Mouse (Mus musculus) thymus, adult 2 months (tissue): ENCODE data around the gene Apbb2. TPM values are rescaled to one million over a fixed set of nuclear protein-coding genes. Genes with fewer than 3 reads are reported as not detected.

Experiments
- DNase-seq: peaks from one replicate; pipeline ENCODE4 v3.0.0; 2021
- H3K27ac ChIP-seq: fragments of 200-500 bp; 2 replicates; pipeline ENCODE4 v1.5.1; 2012; ENCODE audit warnings: low read length, control low read depth; ENCODE audit not compliant: control insufficient read depth, insufficient read depth
- H3K27me3 ChIP-seq: fragments of 200-500 bp; 2 replicates; pipeline ENCODE4 v1.6.1; 2012; ENCODE audit warnings: mild to moderate bottlenecking, low read length, moderate library complexity, mixed read lengths; ENCODE audit not compliant: control insufficient read depth, insufficient read depth
- H3K36me3 ChIP-seq: fragments of 200-500 bp; 2 replicates; pipeline ENCODE4 v1.6.1; 2012; ENCODE audit warnings: mild to moderate bottlenecking, low read length, moderate library complexity; ENCODE audit not compliant: control insufficient read depth, insufficient read depth
- H3K4me1 ChIP-seq: fragments of 200-500 bp; replicated peaks from 2 replicates; pipeline ENCODE4 v1.6.1; 2012; ENCODE audit warnings: low read length; ENCODE audit not compliant: control insufficient read depth, insufficient read depth
- H3K4me3 ChIP-seq: fragments of 200-500 bp; 2 replicates; pipeline ENCODE4 v1.5.1; 2012; ENCODE audit warnings: mild to moderate bottlenecking, low read length, control low read depth, moderate library complexity; ENCODE audit not compliant: control insufficient read depth, insufficient read depth
- CTCF ChIP-seq: fragments of 200-500 bp; IDR thresholded peaks from 2 replicates; pipeline ENCODE4 v1.5.1; 2012; ENCODE audit warnings: mild to moderate bottlenecking, control low read depth, low read length, moderate library complexity, borderline replicate concordance; ENCODE audit not compliant: control insufficient read depth, poor library complexity, insufficient read depth; ENCODE audit errors: extremely low read depth
- POLR2A ChIP-seq: fragments of 200-500 bp; IDR thresholded peaks from 2 replicates; pipeline ENCODE4 v1.6.1; 2012; ENCODE audit warnings: mild to moderate bottlenecking, low read length, control low read depth, moderate library complexity; ENCODE audit not compliant: control insufficient read depth, poor library complexity, insufficient read depth; ENCODE audit errors: extremely low read depth
- WGBS: fragments of 180-500 bp; shearing (Covaris S2); methylation state at CpG from one replicate; pipeline ENCODE4 v1.1.7; 2018; 5-methylcytosine and 5-hydroxymethylcytosine counted together
- polyA plus RNA-seq: library from polyadenylated mRNA; depleted of rRNA; stranded (reverse); fragments of >200 nt; gene quantifications from 2 replicates; pipeline ENCODE4 v1.2.3, GENCODE M21; 2012

Gene Apbb2
- polyA plus RNA-seq, 1 experiment = 2.6 TPM

DNA sequence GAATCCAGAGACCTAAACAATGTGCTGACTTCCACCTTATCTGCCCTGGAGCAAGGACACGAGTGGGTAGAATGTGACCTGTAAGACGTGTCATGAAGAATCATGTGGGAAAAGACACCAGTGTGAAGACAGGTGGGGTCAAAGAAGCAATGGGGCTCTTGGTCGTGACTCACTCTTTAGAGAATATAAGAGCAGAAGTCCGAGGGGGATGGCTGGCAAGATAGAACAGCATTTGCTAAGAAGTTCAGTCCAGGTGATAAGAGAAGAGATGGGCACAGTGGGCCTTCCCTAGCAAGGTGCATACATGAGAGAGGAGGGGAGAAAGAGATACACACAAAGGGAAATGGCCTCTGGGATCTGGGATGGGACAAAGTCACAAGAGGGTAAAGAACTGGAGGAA lies 163.8 kb downstream of the Apbb2 start:
- Histone ChIP-seq H3K27me3 (no peaks in the 10 kb centered on the region), H3K4me1 (no peaks in the 10 kb centered on the region; the same call in none of the 2 replicates), H3K27ac (no peak overlapping the region), H3K4me3 (no peak overlapping the region), H3K36me3 (no peaks in the 10 kb centered on the region)
- WGBS = 90% methylated on average over 4 of the region's 4 CpGs
- no peak for TF ChIP-seq POLR2A
- no peak for TF ChIP-seq CTCF
- DNase-seq = no peak

DNA sequence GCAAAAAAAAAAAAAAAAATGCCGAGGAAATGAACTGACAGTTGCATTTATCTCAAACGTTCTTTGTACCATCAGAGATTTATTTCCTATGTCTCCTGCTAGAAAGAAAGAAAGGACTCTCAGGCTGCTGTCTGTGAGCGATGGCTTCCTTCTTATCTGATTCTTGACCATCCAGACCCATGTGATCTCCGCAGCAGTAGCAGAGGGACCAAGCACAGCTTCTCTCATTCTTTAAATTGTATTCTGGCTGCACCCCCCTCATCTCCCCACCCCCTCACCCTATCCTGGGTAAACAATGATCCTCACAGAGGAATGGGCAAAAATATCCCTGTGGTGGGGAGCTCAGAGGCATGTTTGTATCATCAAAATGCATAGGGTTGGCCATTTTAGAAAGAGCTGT lies 165.5 kb downstream of the Apbb2 start:
- DNase-seq = no peak
- Histone ChIP-seq H3K27ac (no peak overlapping the region), H3K27me3 (no peaks in the 10 kb centered on the region), H3K36me3 (no peaks in the 10 kb centered on the region), H3K4me3 (no peak overlapping the region), H3K4me1 (no peaks in the 10 kb centered on the region; the same call in 1 of the 2 replicates)
- WGBS = 37% methylated on average over 4 of the region's 4 CpGs
- TF ChIP-seq POLR2A = no peak

DNA sequence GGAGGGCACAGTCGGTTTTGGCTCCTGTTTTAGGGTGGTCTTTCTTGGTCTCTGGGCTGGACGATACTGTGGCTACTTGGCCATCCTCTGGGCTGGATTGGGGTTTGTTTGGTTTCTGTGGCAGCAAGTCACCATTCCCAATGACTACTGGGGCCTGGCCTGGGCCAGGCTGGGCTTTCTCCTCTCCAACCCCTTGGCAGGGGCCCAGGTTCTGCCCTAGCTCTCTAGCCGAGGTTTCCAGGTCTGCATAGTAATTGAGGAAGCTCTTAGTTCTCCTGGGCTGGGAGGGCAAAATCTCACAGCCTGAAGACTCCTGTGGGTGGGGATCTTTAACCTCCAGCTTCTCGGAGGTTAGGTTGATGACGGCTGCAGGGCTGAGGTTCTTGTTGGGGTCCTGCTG lies 167.0 kb downstream of the Apbb2 start:
- TF ChIP-seq CTCF (no peak), POLR2A (no peak)
- no peak for DNase-seq
- WGBS = 70% methylated on average over 5 of the region's 5 CpGs
- Histone ChIP-seq H3K27ac (no peak overlapping the region), H3K4me3 (no peak overlapping the region), H3K27me3 (no peaks in the 10 kb centered on the region), H3K36me3 (no peaks in the 10 kb centered on the region), H3K4me1 (no peaks in the 10 kb centered on the region; the same call in 1 of the 2 replicates)

DNA sequence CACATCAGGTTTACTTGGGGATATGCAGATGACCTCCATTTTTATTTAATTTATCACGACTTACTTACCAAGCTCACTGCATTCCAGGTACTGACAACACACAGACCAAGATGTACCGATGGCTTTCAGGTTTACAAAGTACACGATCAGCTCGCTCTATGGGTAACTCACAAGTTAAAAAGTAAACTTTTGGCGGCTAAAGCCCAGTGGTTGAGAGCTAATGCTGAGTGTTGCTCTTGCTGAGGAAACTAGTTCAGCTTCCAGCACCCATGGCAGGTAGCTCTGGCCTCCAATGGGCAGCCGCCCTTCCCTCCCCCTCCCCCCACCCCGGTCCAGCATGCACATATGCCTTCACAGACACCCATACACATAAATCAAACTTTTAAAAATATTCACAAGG lies 173.1 kb downstream of the Apbb2 start:
- 95% methylated on average over 7 of the region's 7 CpGs for WGBS
- no peak for TF ChIP-seq POLR2A
- no peak for TF ChIP-seq CTCF

DNA sequence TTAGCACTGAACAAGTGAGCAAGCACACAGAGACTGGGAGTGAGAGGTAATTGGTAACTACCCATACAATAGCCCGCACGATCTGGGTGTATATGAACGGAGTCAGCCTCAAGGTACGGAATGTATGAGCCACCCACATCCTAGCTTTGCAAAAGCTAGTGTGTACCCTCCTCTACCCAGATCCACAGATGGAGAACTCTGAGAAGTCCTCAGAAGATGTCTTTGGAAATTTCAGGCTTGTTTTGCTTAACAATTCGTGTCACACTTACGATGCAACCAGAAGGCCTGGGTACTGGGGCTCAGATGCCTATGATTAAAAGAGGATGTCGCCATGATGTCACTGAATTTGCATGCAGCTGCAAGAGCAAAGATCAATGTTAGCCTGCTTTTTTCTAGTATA lies 176.3 kb downstream of the Apbb2 start:
- H3K27ac ChIP-seq = no peak overlapping the region
- DNase-seq = no peak
- H3K36me3 ChIP-seq = no peaks in the 10 kb centered on the region
- TF ChIP-seq CTCF = no peak
- TF ChIP-seq POLR2A = no peak
- H3K4me1 ChIP-seq = no peaks in the 10 kb centered on the region
- H3K4me3 ChIP-seq = no peak overlapping the region
- 95% methylated on average over 7 of the region's 7 CpGs for WGBS
- no peaks in the 10 kb centered on the region for H3K27me3 ChIP-seq

More for the DNA sequence above, 173.1 kb downstream of the Apbb2 start:
- Histone ChIP-seq H3K36me3 (no peaks in the 10 kb centered on the region), H3K4me3 (no peak overlapping the region), H3K27me3 (no peaks in the 10 kb centered on the region), H3K27ac (no peak overlapping the region), H3K4me1 (no peaks in the 10 kb centered on the region)
- DNase-seq = no peak

- Histone ChIP-seq H3K36me3 (no peaks in the 10 kb centered on the region), H3K27me3 (no peaks in the 10 kb centered on the region), H3K27ac (no peak overlapping the region), H3K4me1 (no peaks in the 10 kb centered on the region), H3K4me3 (no peak overlapping the region)
- DNase-seq = no peak
- 81% methylated on average over 2 of the region's 2 CpGs for WGBS
- no peak for TF ChIP-seq CTCF
- no peak for TF ChIP-seq POLR2A
These were observed 181.8 kb downstream of the Apbb2 start for GRCm38 (mm10) chr5:66436791-66437246.

DNA sequence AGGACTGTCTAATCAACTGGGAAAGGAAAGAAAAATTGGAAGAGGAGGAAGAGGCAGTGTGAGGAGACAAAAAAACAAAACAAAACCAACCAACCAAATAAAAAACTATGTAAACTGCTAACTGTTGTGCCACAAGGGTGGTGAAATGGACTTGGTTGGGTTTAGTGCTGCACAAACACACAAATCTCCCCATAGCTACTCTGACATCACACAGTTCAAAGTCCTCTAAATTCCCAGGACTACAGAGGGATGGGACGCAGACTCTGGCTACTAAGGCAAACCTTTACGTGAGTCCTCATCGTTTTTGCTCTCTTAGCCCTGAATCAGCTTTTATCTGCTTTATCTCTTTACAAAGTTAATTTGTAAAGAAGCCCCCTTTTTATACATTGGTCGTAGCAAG lies 183.4 kb downstream of the Apbb2 start:
- no peaks in the 10 kb centered on the region for H3K36me3 ChIP-seq
- H3K27me3 ChIP-seq = no peaks in the 10 kb centered on the region
- no peak overlapping the region for H3K27ac ChIP-seq
- H3K4me1 ChIP-seq = no peaks in the 10 kb centered on the region
- WGBS = 98% methylated on average over 4 of the region's 4 CpGs
- DNase-seq = no peak
- no peak overlapping the region for H3K4me3 ChIP-seq
- no peak for TF ChIP-seq CTCF
- no peak for TF ChIP-seq POLR2A
